Mouse (Mus musculus) E14TG2a.4 (cell line): ENCODE measurements around the gene Slc25a23.

Experiments
- CTCF ChIP-seq: conservative IDR thresholded peaks from 2 replicates; pipeline ENCODE4 v1.5.1; 2014; ENCODE audit warnings: low read length
- NANOG ChIP-seq: IDR thresholded peaks from 2 replicates; pipeline ENCODE4 v1.6.1; 2014; ENCODE audit warnings: borderline replicate concordance, low read length, mixed read lengths
- POU5F1 ChIP-seq: IDR thresholded peaks from 2 replicates; pipeline ENCODE4 v1.6.1; 2014; ENCODE audit warnings: low read length, borderline replicate concordance

DNA sequence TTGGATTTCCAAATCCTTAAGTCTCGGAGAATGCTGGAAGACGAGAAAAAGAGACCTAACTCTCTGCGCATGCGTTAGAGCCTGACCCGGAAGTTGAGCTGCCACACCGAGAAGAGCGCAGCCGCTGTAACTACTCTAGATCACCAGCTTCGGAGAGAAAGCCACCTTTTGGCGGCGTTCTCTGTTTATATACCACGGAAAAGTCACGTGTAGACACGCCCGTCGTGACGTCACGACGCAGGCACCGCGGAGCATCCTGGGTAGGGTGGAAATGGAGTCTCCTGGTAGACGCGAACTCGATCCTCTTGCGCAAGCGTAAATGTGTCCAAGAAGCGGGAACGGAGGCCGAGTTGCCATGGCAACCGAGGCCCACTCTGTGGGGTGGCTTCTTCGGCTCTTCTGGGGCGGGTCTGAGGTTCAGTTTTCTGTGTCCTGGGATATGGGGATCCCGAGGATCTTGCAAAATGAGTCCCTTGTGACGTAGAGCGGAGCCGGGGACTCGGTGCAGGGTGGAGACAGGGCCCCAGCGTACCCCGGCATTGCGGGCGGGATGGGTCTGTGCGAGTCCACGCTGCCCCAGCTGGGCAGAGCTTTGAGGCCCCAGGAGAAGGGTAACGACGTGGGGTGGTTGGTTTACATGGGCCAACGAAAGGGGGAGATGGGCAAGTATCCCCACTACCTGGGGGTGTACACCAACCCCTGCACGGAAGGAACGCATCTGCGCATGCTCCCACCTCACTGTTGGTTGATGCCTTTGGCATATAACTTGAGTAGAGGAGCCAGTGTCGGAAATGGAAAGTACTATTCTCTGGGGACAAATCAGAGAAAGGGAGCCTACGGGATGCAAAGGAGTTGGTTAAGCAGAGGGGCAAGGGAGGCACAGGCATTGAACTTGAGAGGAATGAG is 48.2 kb downstream of the Slc25a23 start, which contains the start of the genes Gtf2f1 and Gm17949:
- TF ChIP-seq CTCF = no peak
- TF ChIP-seq NANOG = no peak
- TF ChIP-seq POU5F1 = no peak
